Mouse (Mus musculus) erythroblast, embryonic 14.5 days (primary cell): Measurements from ENCODE around the gene Gm11168.
"Not testable (repeated sequence)": the region's sequence is repeated elsewhere in the genome, so short reads cannot be mapped to it uniquely, and the experiment has no call there.

Source experiments
- GATA1 ChIP-seq: IDR thresholded peaks from 2 replicates; pipeline ENCODE4 v1.6.1; 2012; ENCODE audit warnings: low read length, inconsistent platforms, mixed read lengths
- TAL1 ChIP-seq: IDR thresholded peaks from 3 replicates; pipeline ENCODE4 v1.6.1; 2012; ENCODE audit warnings: low read length, inconsistent platforms, mixed read lengths

GRCm38 (mm10) chr9:3026136-3026535, 23.0 kb downstream of the Gm11168 start:
- TF ChIP-seq GATA1, TAL1: not testable (repeated sequence)
